Mouse (Mus musculus) lung, adult 2 months (tissue): ENCODE measurements around the gene Scrg1.
"Not testable (repeated sequence)": the region's sequence is repeated elsewhere in the genome, so short reads cannot be mapped to it uniquely, and the experiment has no call there.

Source experiments
- CTCF ChIP-seq: fragments of 200-500 bp; IDR thresholded peaks from 2 replicates; pipeline ENCODE4 v1.5.1; 2011; ENCODE audit warnings: mild to moderate bottlenecking, low read length, control low read depth; ENCODE audit not compliant: insufficient read depth
- POLR2A ChIP-seq: fragments of 200-500 bp; IDR thresholded peaks from 2 replicates; pipeline ENCODE4 v1.6.1; 2011; ENCODE audit warnings: low read depth, mild to moderate bottlenecking, control low read depth, low read length, borderline replicate concordance; ENCODE audit errors: extremely low read depth

DNA sequence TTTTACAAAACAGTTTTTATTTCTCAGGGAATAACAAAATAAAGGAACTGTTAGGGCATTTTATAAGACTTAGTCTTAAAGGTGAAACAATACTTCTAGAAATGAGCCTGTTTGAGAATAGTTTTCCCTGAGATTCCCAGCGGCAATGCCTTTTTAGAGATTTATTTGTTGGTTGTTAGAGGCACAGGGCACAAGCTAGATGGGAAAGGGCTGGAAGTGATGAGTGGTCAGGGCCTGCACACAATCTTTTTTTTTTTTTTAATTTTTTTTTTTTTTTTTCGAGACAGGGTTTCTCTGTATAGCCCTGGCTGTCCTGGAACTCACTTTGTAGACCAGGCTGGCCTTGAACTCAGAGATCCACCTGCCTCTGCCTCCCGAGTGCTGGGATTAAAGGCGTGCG is 61.0 kb downstream of the Scrg1 start:
- TF ChIP-seq POLR2A, CTCF: not testable (repeated sequence)
